Mouse (Mus musculus): ENCODE measurements around the gene Vwa3b. TPM values are rescaled to one million over a fixed set of nuclear protein-coding genes. Genes with fewer than 3 reads are reported as not detected.
A peak's percentile ranks its signal among the peaks of the same experiment; 100 is the strongest.

The Vwa3b gene
- total RNA-seq, 2 experiments from 2014 or later, result 21.2 to 22.6 TPM

DNA sequence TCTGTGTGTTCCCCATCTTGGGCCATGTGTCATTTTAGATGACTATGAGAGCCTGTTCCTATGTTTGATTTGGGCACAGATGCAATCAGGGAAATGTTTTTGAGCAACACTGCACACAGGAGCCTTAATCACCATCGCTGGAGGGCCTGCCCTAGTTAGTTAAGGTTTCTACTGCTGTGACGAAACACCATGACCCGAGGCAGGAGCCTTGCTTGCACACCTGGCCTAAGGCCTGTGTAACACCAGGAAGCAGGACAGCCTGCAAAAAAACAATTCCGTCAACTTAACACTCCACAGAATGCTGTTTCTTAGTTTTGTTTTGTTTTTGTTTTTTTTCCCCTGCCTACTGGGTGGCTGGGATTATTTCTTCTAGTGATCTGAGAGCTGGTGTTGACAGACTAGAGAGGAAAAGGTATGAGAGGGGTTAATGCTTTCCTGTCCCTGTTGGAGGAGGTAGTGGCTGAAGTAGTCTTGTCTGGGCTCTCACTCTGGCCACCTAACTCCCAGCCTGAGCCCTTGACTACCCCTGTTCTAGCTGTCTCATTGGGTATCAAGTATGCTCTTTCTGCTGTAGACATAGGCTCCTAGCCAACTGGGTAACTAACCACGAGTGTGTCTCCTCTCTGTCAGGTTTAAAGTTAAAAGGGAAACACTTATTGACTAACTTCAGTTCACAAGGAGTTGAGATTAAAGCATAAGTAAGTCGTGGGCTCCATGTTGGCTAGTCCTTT lies 30.6 kb downstream of the Vwa3b start:
- no peak for DNase-seq (ENCODE audit: low spot score in 2 of 2)

DNA sequence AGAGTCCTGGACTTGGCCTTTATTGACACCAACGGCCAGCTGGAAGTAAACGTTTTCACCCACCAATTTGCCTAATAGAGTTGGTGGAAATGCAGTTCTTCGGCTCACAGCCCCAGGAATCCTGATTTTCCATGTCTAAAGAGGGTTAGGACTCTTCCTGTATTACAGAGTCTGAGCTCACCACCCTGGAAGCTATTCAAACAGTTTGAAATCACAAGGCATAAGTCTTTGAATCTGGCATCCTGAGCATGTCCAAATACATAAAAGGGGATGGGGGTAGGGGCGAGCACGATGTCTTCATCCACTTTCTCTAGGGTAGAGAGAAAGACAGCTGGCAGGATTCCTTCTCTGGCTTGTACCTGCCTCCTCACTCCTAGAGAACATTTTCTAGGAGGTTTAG lies 34.5 kb downstream of the Vwa3b start:
- no peak for DNase-seq (ENCODE audit: low spot score in 2 of 2)

DNA sequence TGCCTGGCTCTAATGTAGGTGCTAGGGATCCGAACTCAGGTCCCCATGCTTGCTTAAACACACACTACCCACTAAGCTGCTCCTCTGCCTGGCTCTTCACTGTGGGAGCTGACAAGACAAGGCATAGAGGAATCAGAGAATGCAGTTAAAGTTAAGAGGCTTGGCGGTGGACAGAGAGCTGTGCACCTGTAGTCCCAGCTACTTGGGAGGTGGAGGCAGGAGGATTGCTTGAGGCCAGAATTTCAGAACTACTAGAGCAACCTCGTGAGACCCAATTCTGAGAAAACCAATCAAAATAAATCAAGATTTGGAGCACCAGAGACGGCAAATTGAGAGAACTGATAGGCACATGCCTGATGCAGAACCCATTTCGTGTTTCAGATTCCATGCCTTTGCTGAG lies 36.7 kb downstream of the Vwa3b start:
- no peak for DNase-seq (ENCODE audit: low spot score in 2 of 2)

DNA sequence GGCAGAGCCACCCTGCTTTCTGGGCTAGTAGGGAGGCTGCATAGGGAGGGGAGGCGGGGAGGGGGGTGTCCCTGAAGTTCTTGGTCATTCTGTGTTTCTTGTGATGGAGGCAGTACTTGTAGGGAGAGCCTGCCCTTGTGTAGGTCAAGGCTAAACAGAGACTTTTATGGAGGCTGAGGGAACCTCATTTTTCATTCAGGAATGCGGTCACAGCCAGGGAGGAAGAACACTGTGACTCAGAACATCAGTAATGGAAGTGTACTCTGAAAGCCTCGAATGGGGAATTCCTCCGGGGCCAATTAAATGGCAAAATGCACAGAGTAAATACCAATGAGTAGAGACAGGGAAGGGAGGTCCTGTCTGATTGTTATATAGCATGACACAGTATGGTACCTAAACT lies 37.4 kb downstream of the Vwa3b start:
- no peak for DNase-seq (ENCODE audit: low spot score in 2 of 2)

DNA sequence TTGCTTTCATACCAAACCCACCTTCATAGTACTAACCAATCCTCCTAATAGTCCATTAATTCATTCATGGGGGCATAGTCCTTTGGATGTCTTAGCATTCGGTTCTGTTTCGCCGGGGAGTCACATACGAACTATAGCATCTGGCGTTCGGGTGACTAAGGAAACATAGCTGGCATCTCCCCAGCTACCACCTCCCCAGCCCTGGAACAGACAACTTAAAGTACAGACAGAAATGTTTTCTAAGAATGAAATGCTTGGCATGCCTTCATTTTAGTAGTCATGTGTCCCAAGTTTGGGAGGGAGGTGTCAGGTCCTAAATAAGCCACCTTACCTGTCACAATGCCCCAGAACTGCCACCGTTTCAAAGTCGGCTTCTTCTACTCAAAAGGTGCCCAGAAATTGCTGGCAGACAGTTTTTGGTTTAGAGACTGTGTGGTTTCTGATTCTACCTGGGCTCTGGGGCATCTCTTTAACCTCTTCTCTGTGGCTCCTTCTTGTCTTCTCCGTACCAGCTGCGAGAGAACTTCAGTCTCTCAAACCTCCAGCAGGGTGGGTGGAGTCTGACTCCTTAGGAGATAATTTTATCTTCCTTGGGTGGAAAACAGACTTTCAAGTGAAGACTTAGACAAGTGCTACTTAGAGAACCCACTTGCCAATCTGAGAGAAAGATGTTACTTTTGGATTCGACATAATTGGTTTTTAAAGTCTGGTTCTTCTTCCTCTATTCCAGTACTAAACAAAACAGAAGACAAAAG lies 39.4 kb downstream of the Vwa3b start:
- peak in 1 of 2 experiments; percentile 48 for DNase-seq (ENCODE audit: low spot score in 2 of 2)

DNA sequence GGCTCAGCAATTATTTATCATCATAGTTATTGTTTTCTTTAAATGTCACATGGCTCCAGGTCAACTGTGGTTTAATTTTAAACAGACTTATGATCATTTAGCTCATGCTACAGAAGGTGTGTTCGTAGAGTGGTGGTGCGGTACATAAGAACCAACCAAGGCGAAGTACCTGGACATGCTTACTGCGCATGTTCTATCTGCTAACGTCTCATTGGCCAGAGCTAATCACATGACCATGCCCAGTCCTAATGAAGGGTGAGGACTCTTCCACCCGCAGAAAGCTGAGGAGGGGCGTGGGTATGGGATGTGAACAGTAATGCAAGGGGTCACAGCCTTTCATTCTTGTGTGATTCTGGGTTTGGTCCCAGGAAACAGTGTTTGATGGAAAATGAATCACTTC lies 49.4 kb downstream of the Vwa3b start:
- no peak for DNase-seq (ENCODE audit: low spot score in 2 of 2)

DNA sequence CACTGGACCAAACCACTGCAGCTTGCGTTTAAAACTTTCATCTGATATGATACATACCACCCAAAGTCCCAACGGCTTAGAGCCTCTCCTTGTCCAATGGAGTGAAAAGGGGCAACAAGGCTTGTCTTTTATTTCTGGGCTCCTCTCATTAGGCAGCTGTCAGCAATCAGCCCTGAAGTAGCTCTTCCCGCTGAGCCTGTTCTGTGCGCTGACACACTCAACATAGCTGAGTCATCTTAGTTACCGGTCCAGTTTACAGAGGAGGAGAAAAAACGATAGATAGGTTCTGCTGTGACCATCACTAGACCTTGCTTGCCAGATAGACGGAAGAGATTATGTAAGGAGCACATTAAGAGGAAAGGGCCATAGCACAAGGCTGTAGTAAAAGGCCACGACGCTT lies 50.9 kb downstream of the Vwa3b start:
- DNase-seq (ENCODE audit: low spot score in 2 of 2), result no peak

DNA sequence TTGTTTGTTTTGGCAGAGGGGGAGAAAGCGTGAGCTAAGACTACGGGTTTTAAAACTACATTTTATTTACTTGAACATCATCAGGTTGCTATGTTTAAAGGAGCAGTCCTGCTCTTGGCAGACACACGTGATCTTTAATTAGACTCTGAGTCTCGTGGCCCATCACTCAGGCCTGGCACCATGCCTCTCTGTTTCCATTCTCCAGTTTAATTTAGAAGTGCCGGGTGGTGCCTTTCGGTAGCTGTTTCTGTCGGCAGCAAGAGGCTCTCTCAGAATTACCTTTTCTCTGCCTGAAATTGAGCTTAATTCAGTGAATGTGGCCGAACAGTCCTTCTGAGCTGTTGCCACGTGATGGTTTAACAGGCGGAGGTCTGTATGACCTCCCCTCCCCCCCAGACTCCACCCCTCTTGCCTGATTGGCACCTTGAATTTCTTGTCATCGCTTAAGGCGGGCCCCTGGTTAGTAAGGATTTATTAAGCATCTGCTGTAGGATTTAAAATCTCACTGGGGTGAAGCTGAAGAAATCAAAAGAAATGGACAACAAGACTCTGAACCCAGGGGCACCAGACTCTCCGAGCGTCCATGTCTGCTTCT lies 51.7 kb downstream of the Vwa3b start:
- peak in 1 of 2 experiments; percentile 75 for DNase-seq (ENCODE audit: low spot score in 2 of 2)

DNA sequence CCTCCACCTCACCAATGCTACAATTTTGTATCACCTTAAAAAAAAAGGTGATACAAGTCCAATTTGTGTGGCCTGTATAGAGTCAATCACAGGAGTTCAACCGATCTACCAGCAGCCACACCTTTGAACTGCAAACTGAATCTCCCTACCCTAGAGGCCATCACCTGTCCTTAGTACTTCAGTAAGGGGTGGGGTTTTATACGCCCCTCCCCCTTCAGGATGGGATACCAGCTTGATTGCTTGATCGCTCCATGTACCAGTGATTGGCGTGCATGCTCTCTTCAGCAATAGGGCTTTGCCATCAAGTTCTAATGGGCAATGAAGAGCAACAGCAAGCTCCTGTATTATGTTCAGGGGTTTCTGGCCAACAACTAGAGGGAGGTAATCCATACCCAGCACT lies 54.0 kb downstream of the Vwa3b start:
- no peak for DNase-seq (ENCODE audit: low spot score in 2 of 2)

DNA sequence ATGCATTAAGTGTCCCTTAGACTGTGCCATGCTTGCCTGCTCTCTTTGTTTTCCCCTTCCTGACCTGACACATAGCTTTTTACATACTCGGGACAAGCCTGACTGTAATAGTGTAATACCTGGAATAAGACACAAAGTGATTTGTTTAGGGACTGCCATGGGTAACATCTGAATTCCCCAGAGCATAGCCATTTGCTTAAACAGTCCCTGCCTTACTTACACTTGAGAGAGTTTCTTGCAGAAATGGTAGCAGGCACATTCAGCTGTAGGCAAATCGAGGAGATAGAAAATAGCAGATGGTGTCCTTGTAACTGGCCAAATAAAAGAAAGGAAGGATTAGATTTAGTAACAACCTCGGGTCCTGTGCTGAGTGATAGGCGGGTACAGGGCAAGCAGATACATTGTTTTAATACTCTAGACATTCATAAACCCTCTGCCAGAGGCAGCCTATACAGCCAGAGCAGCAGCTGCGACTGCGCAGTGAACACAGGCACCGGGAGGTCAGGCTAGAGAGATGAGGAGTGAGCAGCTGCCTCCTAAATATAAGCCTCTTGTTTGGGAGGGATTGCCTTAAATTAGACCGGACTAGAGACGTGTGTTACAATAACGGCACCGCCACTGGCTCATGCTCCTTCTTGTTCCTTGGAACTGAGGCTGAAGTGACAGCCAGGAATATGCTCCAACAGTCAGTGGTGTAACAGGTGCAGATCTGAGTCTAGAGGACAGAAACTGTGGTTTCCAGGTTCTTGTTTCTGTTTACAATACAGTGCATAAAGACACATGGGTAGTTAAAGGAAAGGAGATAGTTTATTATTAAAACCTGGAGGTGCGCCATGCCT lies 55.2 kb downstream of the Vwa3b start:
- no peak for DNase-seq (ENCODE audit: low spot score in 2 of 2)

DNA sequence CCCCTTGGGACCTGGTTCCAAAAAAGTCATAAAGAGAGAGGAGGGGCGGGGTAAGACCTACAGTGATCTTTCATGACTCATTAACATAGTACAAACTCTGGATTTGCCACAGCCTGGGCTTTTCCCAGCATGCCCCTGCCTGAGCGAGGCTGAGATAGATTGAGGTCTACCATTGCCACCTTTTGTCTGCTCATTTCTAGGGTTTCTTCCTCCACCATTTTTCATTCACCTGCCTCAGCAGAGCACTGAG lies 55.7 kb downstream of the Vwa3b start:
- DNase-seq (ENCODE audit: low spot score in 2 of 2), result no peak

DNA sequence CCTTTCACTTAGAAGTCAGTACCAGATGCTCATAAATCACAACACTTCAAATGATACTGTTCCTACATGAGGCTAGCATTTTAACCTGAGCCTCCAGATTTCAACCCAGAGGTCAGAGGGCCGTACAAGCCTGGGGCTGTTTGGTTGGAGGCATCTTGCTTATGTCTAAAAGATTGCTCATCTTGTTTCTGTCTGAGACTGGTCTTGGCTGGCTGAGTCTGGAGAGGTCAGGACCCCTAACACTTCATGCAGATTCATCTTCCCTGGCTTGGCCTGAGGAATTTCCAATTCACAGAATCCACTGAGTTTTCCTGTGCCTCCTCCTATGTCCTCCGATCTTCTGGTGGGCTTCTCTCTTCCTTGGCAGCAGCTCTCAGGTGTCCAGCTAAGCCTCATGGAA lies 57.7 kb downstream of the Vwa3b start:
- DNase-seq (ENCODE audit: low spot score in 2 of 2), result no peak

DNA sequence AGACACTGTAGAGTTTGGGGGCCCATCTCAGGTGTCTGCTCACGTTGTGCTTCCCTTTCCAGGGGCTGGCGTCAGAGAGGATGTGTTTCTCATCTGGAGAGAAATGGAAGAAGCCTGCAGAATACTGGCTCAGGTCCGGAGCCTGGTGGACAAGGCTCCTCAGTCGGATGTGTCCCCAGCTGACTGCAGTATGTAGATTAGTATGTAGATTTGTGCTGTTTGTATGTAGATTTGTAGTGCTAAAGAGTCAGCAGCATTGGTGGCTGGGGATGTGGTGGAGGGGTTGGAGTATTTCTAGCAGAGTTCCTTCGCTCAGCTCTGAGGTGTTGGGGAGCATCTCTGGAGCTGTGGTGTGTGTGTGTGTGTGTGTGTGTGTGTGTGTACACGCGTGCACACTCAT lies 58.8 kb downstream of the Vwa3b start:
- DNase-seq (ENCODE audit: low spot score in 2 of 2), result no peak

DNA sequence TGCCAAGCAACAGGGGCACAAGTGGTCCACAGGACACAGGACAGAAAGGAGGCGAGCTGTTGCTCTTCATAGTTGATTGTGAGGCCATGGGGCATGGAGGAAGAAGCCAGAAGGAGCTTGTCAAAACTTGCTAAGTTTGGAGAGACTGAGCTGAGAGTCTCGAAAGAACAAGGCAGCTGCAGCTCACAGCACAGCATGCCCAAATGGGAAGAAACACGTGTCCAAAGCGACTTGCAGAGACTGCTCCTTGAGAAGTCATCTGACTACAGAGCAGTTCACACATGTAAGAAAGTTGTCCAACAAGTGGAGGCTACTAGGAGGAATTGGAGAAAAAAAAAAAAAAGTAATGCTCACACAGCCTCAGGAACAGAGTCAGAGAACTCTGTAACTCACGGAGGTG lies 62.8 kb downstream of the Vwa3b start:
- DNase-seq (ENCODE audit: low spot score in 2 of 2), result no peak

DNA sequence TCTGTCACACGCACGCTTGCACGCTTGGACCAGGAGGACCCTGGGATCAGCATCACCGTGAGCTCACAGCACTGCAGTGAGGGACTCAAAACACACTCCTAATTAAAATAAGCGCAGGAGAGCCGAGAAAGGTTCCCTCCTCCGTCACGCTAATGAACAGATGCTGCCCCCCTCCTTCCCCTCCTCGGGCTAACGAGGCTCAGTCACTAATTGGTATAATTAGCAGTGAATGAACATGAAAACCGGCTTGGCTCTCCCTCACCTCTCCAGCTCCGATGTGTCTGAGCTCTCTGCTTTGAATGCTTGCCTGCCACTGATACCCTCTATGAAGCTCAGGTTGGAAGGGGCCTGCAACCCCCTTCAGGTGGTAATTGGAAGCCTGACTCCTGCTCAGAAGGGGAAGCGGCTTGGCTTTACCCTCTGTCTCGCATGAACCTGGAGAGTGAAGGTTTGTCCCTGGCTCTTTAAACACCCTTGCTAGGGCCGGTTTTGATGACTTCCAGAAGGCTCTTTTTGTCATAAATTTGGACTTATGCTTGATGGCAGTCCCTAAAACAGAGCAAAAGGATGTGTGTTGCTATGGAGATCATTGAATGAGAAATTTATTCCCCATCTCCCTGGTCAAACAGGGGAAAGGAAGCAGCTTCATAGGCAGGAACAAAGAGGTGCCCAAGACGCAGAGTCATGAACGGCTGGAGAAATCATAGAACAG lies 71.1 kb downstream of the Vwa3b start:
- DNase-seq (ENCODE audit: low spot score in 2 of 2), result peak; percentile 32 to 64

DNA sequence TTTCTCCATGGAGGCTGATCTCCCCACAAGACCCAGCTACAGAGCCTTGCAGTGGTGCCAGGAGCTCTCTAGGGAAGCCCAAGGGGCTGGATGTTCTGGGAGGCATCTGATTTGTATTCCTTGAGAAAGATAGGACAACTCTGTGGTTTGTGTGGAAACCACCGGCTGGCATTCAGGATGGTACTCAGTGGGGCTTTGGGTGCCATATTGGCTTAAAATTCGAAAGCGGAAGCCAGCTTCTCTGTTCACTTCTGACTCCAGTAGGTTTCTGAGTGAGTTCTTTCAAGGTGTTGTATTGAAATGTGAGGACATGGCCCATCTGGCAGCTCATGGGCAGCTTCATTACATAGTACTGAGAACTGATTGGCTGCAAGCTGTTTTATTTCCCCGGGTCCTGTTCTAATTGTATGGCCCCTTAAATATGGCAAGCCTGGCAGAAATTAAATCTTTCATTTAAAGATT lies 71.7 kb downstream of the Vwa3b start:
- no peak for DNase-seq (ENCODE audit: low spot score in 2 of 2)

DNA sequence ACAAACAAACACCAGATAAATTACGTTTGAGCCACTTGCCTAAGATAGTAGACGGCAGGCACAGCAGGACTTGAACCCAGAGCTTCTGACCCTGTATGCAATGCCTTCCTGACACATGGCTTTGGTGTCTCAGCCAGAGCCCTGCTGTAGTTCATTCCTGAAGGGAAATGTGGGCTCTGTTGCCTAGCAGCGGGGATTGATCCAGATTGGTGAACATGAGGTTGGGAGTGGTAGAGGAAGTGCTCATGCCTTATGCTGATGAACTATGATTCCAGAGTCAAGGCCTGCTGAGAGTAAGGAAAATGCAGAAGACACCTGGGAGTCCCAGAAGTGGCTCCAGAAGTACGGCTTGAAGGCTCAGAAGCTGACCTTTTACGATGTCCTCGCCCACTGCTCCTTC lies 74.0 kb downstream of the Vwa3b start:
- peak; percentile 73 to 78 for DNase-seq (ENCODE audit: low spot score in 2 of 2)

DNA sequence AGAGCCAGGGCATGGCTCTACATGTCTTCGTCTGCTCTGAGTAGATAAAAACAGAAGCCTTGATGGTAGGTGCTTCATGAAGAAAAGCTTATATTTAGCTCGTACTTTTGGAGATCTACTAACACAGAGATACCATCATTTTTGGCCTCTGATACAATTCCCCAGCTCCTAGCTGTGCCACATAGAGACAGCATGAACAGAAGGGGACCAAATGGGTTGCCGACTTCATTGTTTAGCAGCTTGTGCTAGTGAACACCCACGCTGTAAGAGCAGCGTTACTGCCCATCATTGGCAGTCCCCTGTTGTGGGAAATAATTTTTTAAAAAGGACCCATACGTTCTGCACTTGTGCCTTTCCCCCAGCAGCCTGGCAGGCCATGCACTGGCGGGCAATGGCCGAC lies 74.6 kb downstream of the Vwa3b start:
- DNase-seq (ENCODE audit: low spot score in 2 of 2), result peak; percentile 54 to 81

DNA sequence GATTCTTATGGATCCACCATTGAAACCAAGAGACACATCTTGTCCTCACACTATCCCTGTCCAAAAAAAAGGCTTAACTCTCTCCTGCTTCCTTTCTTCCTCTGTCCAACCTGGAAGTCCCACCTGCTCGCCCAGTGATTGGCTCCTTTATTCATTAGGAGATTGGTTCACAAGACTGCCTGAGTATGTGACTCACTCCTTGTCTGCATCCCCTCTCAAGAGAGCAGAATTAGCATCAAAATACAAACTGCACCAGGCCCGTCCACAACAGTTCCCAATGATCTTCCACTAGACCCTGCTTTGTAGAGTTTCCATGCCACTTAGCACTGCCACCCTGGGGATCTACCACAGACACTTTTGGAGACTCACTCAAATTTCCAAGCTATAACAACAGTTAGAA lies 75.3 kb downstream of the Vwa3b start:
- DNase-seq (ENCODE audit: low spot score in 2 of 2), result no peak

DNA sequence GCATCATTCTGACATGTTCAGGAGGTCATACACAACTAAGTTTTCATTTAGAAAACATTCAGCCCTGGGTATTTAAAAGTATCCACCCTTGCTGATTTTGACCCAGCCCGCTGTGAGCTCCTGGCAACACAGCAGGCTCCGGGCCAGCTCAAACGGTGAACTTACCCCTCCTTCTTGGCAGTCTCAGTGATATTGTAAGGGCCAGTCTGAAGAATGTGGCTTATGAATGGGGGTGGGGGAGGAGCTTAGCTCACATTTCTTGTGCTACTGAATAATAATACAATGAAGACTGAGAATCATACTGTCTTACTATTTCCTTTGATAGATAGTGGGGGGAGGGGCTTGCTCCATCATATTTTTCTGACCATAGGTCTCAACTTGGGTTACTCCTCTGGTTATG lies 78.8 kb downstream of the Vwa3b start:
- no peak for DNase-seq (ENCODE audit: low spot score in 2 of 2)

DNA sequence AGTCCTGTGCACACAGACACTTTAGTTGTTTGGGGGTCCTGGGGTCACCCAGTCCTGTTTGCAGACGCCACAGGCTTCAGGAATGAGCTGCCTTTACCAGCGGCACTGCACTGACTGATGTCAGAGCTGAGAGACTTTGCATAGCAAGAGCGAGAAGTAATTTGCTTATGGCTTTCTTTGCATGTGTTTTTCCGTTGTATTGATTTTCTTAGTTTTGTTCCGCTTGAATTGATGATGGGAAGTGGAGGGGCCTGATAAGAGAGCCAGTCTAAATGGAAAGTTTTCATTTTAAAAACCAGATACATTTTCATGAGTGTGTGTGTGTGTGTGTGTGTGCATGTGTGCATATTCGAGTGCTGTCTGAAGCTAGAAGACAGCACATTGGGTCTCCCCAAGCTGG lies 87.4 kb downstream of the Vwa3b start:
- DNase-seq (ENCODE audit: low spot score in 2 of 2), result no peak

All from layer of hippocampus, adult 18-20 months (tissue).